Mouse (Mus musculus): ENCODE measurements around the gene Samd14. TPM values are rescaled to one million over a fixed set of nuclear protein-coding genes. Genes with fewer than 3 reads are reported as not detected.
A peak's percentile ranks its signal among the peaks of the same experiment; 100 is the strongest.

The Samd14 gene
- polyA plus RNA-seq, 1 experiment from 2014 or later, result 39.2 TPM

- Histone ChIP-seq H3K27ac (peak overlapping the region; percentile 83), H3K27me3 (ENCODE audit: low read depth, poor library complexity, severe bottlenecking) (no peaks in the 10 kb centered on the region), H3K9me3 (replicated peaks) (no peaks in the 10 kb centered on the region), H3K36me3 (no peaks in the 10 kb centered on the region), H3K4me1 (peaks cover 21% of the 10 kb centered on the region), H3K4me3 (peak overlapping the region; percentile 38)
- whole genome bisulfite sequencing, result under 1% methylated on average over 20 of the region's 20 CpGs
- DNase-seq (ENCODE audit: low spot score), result peak; percentile 99
These were observed 30.7 kb upstream of the Samd14 start for GRCm38 (mm10) chr11:94978947-94979346.

- WGBS, result 79% methylated on average over 11 of the region's 11 CpGs
- Histone ChIP-seq H3K4me3 (peak overlapping the region; percentile 38), H3K27ac (peak overlapping the region; percentile 83), H3K36me3 (no peaks in the 10 kb centered on the region), H3K27me3 (ENCODE audit: low read depth, poor library complexity, severe bottlenecking) (no peaks in the 10 kb centered on the region), H3K4me1 (peaks cover 21% of the 10 kb centered on the region), H3K9me3 (replicated peaks) (no peaks in the 10 kb centered on the region)
- DNase-seq (ENCODE audit: low spot score), result no peak
These were observed 30.1 kb upstream of the Samd14 start for GRCm38 (mm10) chr11:94979462-94980179.

GRCm38 (mm10) chr11:94985140-94985539 lies 24.5 kb upstream of the Samd14 start:
- peaks cover 54% of the 10 kb centered on the region for H3K4me1 ChIP-seq
- H3K36me3 ChIP-seq, result no peaks in the 10 kb centered on the region
- H3K27me3 ChIP-seq (ENCODE audit: low read depth, poor library complexity, severe bottlenecking), result no peaks in the 10 kb centered on the region
- H3K27ac ChIP-seq, result no peak overlapping the region
- no peaks in the 10 kb centered on the region for H3K9me3 ChIP-seq (replicated peaks)
- DNase-seq (ENCODE audit: low spot score), result no peak
- no peak overlapping the region for H3K4me3 ChIP-seq
- WGBS, result 52% methylated on average over 1 of the region's 1 CpGs

- Histone ChIP-seq H3K9me3 (replicated peaks) (no peaks in the 10 kb centered on the region), H3K4me3 (no peak overlapping the region), H3K27me3 (ENCODE audit: low read depth, poor library complexity, severe bottlenecking) (no peaks in the 10 kb centered on the region), H3K4me1 (peaks cover 61% of the 10 kb centered on the region), H3K36me3 (no peaks in the 10 kb centered on the region), H3K27ac (no peak overlapping the region)
- no peak for DNase-seq (ENCODE audit: low spot score)
- WGBS, result 82% methylated on average over 5 of the region's 5 CpGs
These were observed 23.9 kb upstream of the Samd14 start for GRCm38 (mm10) chr11:94985822-94986221.

- no peak overlapping the region for H3K4me3 ChIP-seq
- WGBS, result 75% methylated on average over 2 of the region's 2 CpGs
- no peaks in the 10 kb centered on the region for H3K27me3 ChIP-seq (ENCODE audit: low read depth, poor library complexity, severe bottlenecking)
- H3K4me1 ChIP-seq, result peaks cover 62% of the 10 kb centered on the region
- no peak for DNase-seq (ENCODE audit: low spot score)
- H3K9me3 ChIP-seq (replicated peaks), result no peaks in the 10 kb centered on the region
- H3K36me3 ChIP-seq, result no peaks in the 10 kb centered on the region
- no peak overlapping the region for H3K27ac ChIP-seq
These were observed 23.2 kb upstream of the Samd14 start for GRCm38 (mm10) chr11:94986435-94986834.

- Histone ChIP-seq H3K36me3 (no peaks in the 10 kb centered on the region), H3K4me3 (no peak overlapping the region), H3K27me3 (ENCODE audit: low read depth, poor library complexity, severe bottlenecking) (no peaks in the 10 kb centered on the region), H3K9me3 (replicated peaks) (no peaks in the 10 kb centered on the region), H3K4me1 (peaks cover 63% of the 10 kb centered on the region), H3K27ac (peak overlapping the region; percentile 50)
- DNase-seq (ENCODE audit: low spot score), result no peak
- 54% methylated on average over 6 of the region's 6 CpGs for WGBS
These were observed 22.3 kb upstream of the Samd14 start for GRCm38 (mm10) chr11:94987341-94987740.

- Histone ChIP-seq H3K27me3 (ENCODE audit: low read depth, poor library complexity, severe bottlenecking) (no peaks in the 10 kb centered on the region), H3K4me1 (peaks cover 68% of the 10 kb centered on the region), H3K36me3 (no peaks in the 10 kb centered on the region), H3K27ac (peak overlapping the region; percentile 50), H3K4me3 (no peak overlapping the region), H3K9me3 (replicated peaks) (no peaks in the 10 kb centered on the region)
- DNase-seq (ENCODE audit: low spot score), result no peak
- 75% methylated on average over 8 of the region's 8 CpGs for WGBS
These were observed 21.8 kb upstream of the Samd14 start for GRCm38 (mm10) chr11:94987851-94988250.

- peaks cover 79% of the 10 kb centered on the region for H3K4me1 ChIP-seq
- H3K36me3 ChIP-seq, result peaks cover 4% of the 10 kb centered on the region; the same call in 1 of the 2 replicates
- H3K27ac ChIP-seq, result peak overlapping the region; percentile 95
- WGBS, result 21% methylated on average over 10 of the region's 10 CpGs
- H3K4me3 ChIP-seq, result peak overlapping the region; percentile 83
- H3K9me3 ChIP-seq (replicated peaks), result no peaks in the 10 kb centered on the region
- H3K27me3 ChIP-seq (ENCODE audit: low read depth, poor library complexity, severe bottlenecking), result no peaks in the 10 kb centered on the region
- DNase-seq (ENCODE audit: low spot score), result no peak
These were observed 20.7 kb upstream of the Samd14 start for GRCm38 (mm10) chr11:94988780-94989561.

- no peaks in the 10 kb centered on the region for H3K27me3 ChIP-seq (ENCODE audit: low read depth, poor library complexity, severe bottlenecking)
- peaks cover 8% of the 10 kb centered on the region for H3K36me3 ChIP-seq
- H3K9me3 ChIP-seq (replicated peaks), result no peaks in the 10 kb centered on the region
- H3K27ac ChIP-seq, result peak overlapping the region; percentile 95
- DNase-seq (ENCODE audit: low spot score), result peak; percentile 91
- WGBS, result 1% methylated on average over 12 of the region's 12 CpGs
- H3K4me3 ChIP-seq, result peak overlapping the region; percentile 83
- peaks cover 85% of the 10 kb centered on the region for H3K4me1 ChIP-seq
These were observed 20.1 kb upstream of the Samd14 start for GRCm38 (mm10) chr11:94989562-94990017.

- no peak for DNase-seq (ENCODE audit: low spot score)
These were observed 19.5 kb upstream of the Samd14 start for GRCm38 (mm10) chr11:94990102-94990748.

GRCm38 (mm10) chr11:94990749-94991577 lies 18.7 kb upstream of the Samd14 start, which contains the start of gene Ppp1r9b:
Ppp1r9b (plus strand) TSS chr11:94991035.
- Histone ChIP-seq H3K4me3 (peak within 1 kb of the TSS; percentile 83), H3K27me3 (ENCODE audit: low read depth, poor library complexity, severe bottlenecking) (no peaks in the 10 kb centered on the region), H3K9me3 (replicated peaks) (no peaks in the 10 kb centered on the region), H3K4me1 (peaks cover 91% of the 10 kb centered on the region), H3K36me3 (peaks cover 21% of the 10 kb centered on the region), H3K27ac (peak within 1 kb of the TSS; percentile 95)
- peak; percentile 99 for DNase-seq (ENCODE audit: low spot score)
- under 1% methylated on average over 51 of the region's 69 CpGs for WGBS

More at GRCm38 (mm10) chr11:94990102-94990748, 19.5 kb upstream of the Samd14 start:
- WGBS, result 54% methylated on average over 6 of the region's 6 CpGs
- peak overlapping the region; percentile 95 for H3K27ac ChIP-seq
- H3K36me3 ChIP-seq, result peaks cover 14% of the 10 kb centered on the region
- H3K4me3 ChIP-seq, result peak overlapping the region; percentile 83
- no peaks in the 10 kb centered on the region for H3K9me3 ChIP-seq (replicated peaks)
- no peaks in the 10 kb centered on the region for H3K27me3 ChIP-seq (ENCODE audit: low read depth, poor library complexity, severe bottlenecking)
- H3K4me1 ChIP-seq, result peaks cover 86% of the 10 kb centered on the region
